Mouse (Mus musculus): ENCODE results near the gene Hoxd4. TPM values are rescaled to one million over a fixed set of nuclear protein-coding genes. Genes with fewer than 3 reads are reported as not detected.

Hoxd4 gene
- total RNA-seq (2022) = 1 to 10 TPM; 1.1 to 1.9 (median 1.5) TPM

DNA sequence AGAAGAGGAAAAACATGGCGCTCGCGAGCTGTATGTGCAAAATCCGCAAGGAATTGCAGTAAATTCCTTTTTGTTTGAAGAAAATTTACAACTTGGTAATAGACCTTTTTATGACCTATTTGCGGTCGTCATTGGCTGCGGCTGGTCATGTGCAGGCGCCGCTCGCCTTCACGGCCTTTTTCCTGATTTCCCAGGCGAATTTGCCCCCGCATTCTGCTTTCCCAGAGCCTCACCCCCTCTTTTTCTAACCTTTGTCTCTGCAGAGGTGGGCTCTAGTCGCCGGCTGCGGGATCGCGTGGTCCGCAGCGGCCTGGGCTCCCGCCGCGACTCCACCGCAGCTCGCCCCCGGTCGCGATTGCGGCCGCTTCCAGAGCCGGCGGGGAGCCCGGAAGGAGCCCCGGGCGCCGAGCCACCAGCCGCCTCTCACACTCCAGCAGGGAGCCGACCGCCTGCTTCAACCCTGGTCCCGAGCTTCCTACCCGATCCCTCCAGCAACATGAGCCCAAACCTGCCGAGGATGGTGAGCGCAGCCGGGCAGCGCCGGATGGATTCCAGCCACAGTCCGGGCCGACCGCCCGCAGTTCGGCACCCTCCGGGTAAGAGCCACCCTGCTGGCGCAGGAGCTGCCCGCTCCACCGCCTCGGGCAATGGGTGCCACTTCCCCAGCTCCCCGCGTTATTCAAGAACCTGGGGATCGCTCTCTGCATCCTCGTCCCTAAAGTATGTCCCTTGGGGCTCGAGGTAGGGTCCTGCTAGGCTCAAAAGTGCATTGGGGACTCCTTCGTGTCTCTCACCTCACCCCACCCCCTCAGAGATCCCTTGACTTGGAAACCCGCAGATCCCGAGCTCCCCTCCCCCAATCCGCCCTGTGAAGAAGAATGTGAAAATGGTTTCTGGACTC is at the start of gene Hoxd4, which contains the start of gene Hoxd3:
Hoxd4 (plus strand) TSS at position 209 of the 901 bp plus-strand sequence.
Hoxd3 (plus strand) TSS at position 207 of the 901 bp plus-strand sequence.
- peak in 1 of 2 experiments; percentile 51 for DNase-seq (ENCODE audit: low spot score in 2 of 2)

DNA sequence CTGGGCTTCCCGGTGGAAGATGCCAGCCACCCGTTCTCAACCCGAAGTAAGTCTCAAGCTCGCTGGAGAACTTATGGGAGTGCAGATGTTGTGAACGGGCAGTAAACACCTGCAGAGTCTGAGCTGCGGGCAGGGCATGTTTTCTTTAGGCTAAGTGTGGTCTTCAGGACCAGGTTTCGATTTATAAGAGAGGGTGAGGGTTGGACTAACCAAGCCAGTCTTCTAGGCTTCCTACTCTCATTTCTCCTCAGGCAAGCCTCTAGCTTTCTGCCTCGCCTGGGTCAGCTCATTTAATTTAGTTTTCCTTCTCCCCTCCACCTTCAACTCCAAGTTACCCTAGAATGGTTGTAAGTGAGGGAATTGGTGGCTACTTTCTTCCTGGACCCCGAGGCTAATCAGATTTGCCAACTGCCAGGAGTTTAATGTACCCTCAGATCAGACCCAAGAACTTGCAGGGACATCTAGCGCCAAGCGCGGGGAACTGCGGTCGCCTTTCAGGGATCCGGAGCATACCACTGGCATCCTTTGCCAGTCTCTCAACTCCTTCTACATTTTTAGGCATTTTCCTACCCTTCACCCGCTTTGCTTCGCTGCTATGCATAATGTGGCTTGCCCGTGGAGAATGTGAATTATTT is 48.3 kb upstream of the Hoxd4 start:
- no peak for DNase-seq (ENCODE audit: low spot score in 2 of 2)

DNA sequence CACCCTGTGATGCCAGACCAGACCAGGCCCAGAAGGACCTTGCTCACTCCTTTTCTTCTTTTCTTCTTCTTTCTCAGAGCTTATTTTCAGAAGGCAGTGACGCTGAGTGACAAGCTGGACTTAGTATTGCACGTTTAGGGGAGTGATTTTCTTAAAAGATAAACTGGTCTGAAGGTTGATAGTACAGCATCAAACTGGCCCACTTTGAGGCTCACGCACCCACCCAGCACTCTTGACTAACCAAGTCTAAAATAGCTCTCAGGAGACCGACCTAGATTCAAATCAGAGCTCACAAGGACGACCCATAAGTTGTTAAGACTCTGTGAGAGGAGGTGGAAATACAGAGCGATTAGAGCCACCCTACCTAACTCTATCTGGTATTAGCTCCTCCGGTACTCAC is 45.3 kb upstream of the Hoxd4 start:
- no peak for DNase-seq (ENCODE audit: low spot score in 2 of 2)

DNA sequence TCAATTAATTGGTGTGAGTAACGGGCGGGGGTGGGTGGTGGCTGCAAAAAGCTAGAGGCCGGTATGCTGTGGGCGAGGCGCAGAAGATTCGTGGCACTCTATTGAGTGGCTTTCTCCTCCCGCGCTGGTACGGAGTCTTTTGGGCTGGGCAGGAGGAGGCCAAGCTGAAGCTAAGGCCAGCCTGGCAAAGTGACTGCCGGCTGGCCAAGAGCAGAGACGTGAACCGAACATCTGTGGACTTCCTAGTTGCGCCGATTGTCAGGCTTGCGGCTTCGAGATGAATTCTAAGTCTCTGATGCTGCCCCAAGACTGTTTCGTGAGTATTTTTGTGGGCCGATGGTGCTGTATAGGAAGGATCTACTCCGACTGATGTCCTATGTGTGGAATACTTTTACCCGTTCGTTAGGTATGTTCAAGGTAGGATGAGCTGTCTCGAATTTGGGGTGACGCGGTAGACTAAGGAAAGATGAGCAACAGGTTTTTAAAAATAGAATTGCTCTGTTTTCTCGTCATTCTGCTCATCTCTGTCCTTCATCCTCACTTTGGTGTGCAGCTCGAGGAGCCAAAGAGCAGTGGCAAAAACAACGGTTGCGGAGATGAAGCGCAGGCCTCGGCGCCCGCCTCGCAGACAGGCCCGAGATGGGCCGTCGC is 44.4 kb upstream of the Hoxd4 start:
- no peak for DNase-seq (ENCODE audit: low spot score in 2 of 2)

DNA sequence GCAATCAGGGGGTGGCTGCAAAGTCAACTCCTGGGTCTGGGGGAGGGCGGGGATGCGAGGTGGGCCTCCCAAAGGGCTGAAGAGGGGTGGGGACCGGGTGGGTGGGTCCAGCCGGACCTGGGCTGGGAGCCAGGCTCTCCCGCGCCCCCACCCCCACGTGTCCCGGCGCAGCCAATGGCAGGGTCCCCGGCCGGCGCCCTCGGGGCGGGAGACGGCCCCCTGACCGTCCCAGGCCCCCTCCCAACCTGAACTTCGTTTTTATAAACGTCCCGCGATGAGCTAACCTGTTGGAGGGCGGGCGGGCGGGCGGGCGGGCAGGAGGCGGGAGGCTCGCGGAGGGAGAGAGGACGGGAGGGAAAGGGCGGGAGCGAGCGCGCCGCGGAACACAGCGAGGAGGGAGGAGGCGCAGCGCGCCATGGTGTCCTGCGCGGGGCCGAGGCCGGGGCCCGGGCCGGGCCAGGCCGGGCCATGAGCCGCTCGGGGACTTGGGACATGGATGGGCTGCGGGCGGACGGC is 43.8 kb upstream of the Hoxd4 start, which contains the start of gene Hoxd13:
Hoxd13 (plus strand) TSS at position 469 of the 516 bp plus-strand sequence.
- no peak for DNase-seq (ENCODE audit: low spot score in 2 of 2)

DNA sequence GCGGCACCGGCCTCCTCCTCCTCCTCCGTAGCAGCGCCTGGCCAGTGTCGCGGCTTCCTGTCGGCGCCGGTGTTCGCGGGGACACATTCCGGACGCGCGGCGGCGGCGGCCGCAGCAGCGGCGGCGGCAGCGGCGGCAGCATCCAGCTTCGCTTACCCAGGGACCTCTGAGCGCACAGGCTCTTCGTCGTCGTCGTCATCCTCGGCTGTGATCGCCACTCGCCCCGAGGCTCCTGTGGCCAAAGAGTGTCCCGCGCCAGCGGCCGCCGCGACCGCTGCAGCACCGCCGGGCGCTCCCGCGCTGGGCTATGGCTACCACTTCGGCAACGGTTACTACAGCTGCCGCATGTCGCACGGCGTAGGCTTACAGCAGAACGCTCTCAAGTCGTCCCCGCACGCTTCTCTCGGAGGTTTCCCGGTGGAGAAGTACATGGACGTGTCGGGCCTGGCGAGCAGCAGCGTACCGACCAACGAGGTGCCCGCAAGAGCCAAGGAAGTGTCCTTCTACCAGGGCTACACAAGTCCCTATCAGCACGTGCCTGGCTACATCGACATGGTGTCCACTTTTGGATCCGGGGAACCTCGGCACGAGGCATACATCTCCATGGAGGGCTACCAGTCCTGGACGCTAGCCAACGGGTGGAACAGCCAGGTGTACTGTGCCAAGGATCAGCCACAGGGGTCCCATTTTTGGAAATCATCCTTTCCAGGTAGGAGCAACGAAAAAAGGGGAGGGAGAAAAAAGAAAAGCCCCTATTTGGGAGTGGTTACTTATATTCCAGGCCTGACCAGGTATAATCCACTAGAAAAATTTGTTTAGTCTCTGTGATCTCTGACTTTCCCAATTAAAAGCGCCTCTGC is 43.1 kb upstream of the Hoxd4 start:
- no peak for DNase-seq (ENCODE audit: low spot score in 2 of 2)

DNA sequence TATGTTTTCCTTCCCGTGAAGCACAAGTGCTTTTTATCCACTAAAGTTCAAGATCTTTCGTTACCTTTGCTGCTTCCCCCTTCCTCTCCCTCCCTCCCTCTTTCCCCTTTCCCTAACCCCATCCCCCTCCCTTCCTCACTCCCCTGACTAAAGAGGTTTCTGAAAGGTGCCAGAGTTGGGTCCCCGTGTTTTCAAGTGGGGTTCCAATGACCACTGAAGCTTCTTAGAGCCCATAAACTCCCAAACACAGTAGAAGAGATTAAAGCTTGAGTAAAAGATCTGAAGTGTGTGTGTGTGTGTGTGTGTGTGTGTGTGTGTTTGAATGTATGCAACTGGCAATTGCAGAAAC is 42.5 kb upstream of the Hoxd4 start:
- DNase-seq (ENCODE audit: low spot score in 2 of 2) = no peak

DNA sequence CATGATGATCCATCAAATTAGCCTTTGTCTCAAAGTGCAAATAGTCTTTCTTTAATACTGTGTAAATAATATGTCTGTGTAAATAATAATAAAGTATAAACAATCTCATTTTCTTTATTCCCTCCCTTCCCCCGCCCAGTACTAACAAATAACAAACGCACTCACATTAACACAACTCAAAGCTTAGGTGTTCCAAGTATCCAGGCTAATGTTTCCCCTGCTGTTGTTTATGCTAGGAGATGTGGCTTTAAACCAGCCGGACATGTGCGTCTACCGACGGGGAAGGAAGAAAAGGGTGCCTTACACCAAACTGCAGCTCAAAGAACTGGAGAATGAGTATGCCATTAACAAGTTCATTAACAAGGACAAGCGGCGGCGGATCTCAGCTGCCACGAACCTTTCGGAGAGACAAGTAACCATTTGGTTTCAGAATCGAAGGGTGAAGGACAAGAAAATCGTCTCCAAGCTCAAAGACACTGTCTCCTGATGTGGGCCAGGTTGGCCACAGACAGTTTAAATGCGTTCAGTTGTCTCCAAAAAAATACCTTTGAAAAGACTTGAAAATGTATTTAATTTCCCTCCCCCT is 42.0 kb upstream of the Hoxd4 start:
- no peak for DNase-seq (ENCODE audit: low spot score in 2 of 2)

DNA sequence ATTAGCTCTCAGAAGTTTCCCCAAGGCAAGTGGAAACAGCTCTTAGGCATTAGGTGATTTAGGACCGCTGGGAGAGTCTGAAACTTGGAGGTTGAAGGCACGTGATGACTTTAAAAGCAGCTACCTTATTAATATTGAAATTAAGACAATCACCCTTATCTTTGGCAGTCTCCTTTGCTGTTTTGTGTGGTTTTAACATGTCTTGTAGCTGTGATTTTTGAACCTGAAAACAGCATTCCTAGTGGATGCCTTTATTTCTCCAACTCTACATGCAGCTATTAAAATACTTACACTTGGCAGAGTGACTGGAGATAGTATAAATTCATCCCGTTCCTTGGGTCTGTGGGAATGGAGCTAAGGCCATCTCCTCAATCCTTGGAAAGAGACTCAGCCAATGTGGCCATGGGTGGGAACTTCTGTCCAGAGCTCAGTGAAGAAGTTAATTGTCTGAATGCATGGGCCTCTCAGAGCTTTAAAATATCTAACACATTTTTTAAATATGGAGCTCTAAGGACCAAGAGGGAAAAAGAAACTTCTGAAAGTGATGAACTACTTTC is 41.0 kb upstream of the Hoxd4 start:
- no peak for DNase-seq (ENCODE audit: low spot score in 2 of 2)

DNA sequence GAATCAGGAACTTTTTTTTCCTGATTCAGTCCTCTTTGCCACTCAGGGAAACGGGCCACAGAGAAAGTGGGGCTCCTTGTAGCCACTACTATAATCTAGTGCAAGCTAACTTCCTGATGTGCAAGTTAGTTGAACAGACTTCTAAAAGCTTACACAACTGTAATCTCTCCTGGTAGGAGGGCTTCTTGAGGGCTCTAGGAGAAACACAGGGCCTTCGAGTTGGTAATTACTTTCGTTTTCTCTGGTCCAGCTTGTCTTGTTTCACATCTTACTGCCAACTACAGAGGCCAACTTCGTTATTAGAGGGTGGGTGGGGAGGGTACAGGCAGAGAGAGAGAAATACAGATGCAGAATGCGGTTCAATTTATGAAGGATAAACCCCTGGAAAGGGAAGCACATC is 39.9 kb upstream of the Hoxd4 start:
- no peak for DNase-seq (ENCODE audit: low spot score in 2 of 2)

DNA sequence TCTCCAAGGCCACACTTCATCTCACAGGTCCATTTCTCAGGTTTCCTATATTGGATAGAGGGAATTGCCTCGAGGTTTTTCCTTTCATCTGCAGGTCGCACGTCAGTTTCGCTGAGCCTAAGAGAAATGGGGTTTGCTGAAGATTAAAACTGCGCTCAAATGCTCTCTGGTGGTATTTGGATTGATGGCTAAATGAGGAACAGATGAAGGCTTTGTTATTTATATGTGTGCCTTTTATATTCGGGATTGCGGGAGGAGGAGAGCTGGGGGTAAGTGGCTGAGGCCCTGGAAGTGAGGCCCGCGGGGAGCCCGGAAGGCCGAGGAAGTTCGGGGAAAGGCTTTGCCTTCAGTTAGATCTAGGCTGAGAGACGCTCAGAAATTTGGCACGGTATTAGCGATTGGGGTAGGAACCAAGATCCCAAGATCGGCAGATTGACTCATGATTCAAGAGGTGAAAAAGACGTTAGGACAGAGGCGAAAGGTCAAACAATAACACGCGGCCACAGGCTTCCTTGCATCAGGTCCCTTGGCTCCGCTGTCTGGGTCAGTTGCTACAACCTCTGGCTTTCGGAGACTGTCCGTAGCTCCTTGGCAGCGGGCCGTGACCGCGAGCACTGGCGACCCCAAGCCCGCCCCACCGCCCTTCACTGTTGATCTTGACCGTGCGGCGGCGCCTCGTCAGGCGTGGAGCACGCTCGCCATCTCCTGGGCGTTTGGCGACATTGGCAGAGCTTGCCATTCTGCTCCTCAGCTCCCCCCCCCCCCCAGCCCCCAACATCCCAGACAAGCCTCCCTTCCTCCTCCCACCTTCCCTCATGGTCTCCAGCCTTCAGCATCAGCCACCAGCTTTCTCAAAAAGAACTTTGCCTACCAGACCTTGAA is 39.0 kb upstream of the Hoxd4 start:
- no peak for DNase-seq (ENCODE audit: low spot score in 2 of 2)

DNA sequence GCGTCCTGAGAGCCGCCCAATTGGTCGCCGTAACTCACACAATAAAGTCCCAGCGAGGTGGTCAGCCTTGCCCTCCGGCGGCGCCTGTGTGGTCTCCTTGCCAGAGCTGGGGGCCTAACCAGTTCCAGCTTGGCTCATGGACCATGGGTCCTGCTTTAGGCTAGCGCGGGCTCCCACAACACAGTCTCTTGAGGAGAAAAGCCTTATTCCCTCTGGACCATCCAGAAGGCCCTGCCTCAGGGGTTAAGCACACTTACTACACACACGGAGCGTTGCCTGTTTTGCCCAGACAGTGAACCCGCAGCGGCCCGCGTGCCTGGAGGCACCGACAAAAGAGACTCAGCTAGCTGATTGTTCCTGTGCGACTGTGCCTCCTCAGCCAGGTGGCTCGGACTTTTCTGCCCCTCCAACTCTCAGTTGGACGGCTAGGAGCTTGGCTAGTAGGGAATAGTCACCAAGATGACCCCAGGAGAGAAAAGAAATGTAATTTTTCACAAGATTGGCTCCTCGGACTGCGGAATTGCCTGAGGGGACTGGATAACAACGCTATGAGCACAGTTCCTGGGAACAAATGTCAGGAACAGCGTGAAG is 37.8 kb upstream of the Hoxd4 start:
- no peak for DNase-seq (ENCODE audit: low spot score in 2 of 2)

DNA sequence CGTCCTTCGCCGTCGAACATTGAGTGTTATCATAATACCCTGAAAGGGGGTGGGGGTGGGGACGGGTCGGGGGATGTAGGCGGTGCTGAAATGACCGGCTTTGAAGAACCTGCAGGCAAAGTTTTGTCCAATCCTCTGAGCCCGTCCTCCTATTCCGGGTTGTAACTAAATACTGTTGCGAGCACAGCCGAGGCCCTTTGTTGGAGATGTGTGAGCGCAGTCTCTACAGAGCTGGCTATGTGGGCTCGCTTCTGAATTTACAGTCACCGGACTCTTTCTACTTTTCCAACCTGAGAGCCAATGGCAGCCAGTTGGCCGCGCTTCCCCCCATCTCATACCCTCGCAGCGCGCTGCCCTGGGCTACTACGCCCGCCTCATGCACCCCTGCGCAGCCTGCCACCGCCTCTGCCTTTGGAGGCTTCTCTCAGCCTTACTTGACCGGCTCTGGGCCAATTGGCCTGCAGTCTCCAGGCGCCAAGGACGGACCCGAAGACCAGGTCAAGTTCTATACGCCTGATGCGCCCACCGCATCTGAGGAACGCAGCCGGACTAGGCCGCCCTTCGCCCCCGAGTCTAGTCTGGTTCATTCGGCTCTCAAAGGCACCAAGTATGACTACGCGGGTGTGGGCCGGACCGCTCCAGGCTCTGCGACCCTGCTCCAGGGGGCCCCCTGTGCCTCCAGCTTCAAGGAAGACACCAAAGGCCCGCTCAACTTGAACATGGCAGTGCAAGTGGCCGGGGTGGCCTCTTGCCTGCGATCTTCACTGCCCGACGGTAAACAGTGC is 36.7 kb upstream of the Hoxd4 start, which contains the start of gene Hoxd12:
Hoxd12 (plus strand) TSS at position 133 of the 785 bp plus-strand sequence.
- DNase-seq (ENCODE audit: low spot score in 2 of 2) = no peak

DNA sequence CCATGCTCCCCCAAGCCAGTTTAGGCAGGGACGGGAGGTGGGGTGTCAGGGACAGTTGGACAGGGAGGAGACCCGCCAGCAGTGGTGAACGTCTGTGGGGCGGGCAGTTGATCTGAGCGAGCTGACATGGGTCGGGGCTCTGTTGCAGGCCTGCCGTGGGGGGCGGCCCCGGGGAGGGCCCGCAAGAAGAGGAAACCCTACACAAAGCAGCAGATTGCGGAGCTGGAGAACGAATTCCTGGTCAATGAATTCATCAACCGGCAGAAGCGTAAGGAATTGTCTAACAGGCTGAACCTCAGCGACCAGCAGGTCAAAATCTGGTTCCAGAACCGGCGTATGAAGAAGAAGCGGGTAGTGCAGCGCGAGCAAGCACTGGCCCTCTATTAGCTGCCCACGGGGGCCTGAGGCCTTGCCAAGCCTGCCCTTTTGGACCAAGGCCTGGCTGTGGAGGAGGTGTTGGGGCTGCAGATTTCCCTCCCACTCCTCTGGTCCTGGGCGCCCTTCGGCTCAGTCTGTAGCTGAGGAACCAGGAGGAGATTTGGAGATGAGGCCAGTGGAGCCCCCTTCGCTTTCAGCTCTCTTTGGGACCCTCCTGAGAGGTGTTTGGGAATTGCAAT is 36.0 kb upstream of the Hoxd4 start:
- no peak for DNase-seq (ENCODE audit: low spot score in 2 of 2)

DNA sequence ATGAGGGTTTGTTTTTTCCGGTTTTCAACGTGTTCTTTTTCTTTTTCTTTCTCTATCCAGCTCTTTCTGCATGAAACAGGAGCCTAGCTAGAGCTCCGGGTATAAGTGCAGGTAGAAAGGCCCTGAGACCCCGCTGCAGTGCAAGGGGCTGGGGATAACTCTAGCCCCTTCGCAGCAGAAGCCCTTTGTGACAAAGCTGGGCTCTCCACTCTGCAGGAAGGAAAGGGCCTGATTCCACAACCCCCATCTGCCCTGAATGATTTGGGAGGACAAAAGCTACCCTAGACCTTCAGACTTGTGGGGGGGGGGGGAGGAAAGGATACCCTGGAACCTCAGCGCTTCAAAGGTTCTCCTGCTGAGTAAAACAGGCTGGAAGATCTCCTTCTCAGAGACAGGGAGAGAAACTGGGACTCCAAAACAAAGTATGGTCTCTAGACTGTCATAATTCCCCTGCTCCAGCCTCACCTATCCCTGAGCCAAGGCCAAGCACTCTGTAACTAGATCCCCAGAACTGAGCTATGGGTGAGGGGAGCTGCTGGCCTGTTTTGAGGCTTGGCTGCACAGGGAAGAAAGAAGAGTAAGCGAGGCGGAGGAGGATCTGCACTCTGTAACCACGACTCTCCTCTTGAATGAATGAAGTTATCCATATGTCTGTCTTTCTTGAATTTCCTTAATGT is 35.2 kb upstream of the Hoxd4 start:
- no peak for DNase-seq (ENCODE audit: low spot score in 2 of 2)

DNA sequence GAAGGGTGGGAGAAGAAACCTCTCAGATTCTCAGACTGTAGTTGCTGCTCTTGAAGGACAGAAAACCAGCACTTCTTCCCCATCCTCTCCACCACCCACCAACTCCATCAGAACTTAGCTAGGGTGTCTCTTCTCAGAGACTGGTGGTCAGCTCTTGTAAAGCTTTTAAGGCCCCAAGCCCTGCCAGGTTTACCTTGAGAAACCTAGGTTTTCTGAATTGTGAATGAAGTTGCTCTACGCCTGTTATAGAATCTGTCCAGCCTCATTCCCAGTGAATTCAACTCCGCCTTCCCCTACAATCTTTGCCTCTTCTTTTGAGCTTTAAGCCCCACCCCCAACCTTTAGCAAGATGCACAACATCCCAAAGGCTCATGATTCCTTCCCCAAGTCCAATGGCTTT is 34.6 kb upstream of the Hoxd4 start:
- no peak for DNase-seq (ENCODE audit: low spot score in 2 of 2)

Data from gastrocnemius, adult 8-10 months (tissue).